Mouse (Mus musculus) forebrain, embryonic 16.5 days (tissue): Measurements from ENCODE around the gene Arpp21. TPM values are rescaled to one million over a fixed set of nuclear protein-coding genes. Genes with fewer than 3 reads are reported as not detected.

Experiments
- ATAC-seq: fragments of 200-750 bp; cut with Nextera tagmentation; 2 replicates; pipeline ENCODE4 v1.8.0; 2017; ENCODE audit warnings: mild to moderate bottlenecking, moderate library complexity
- H3K27ac ChIP-seq: fragments of 300-500 bp; sonication (generic); 2 replicates; pipeline ENCODE4 v1.5.1; 2014; ENCODE audit warnings: low read length, control low read depth
- H3K27me3 ChIP-seq: fragments of 300-500 bp; sonication (generic); replicated peaks from 2 replicates; pipeline ENCODE4 v1.6.1; 2014; ENCODE audit warnings: low read length; ENCODE audit not compliant: control insufficient read depth, insufficient read depth
- H3K36me3 ChIP-seq: fragments of 300-500 bp; sonication (generic); 2 replicates; pipeline ENCODE4 v1.6.1; 2014; ENCODE audit not compliant: control insufficient read depth, insufficient read depth
- H3K4me1 ChIP-seq: fragments of 300-500 bp; sonication (generic); replicated peaks from 2 replicates; pipeline ENCODE4 v1.6.1; 2014; ENCODE audit warnings: low read length; ENCODE audit not compliant: control insufficient read depth, insufficient read depth
- H3K4me2 ChIP-seq: fragments of 300-500 bp; sonication (generic); 2 replicates; pipeline ENCODE4 v1.6.1; 2014; ENCODE audit warnings: mild to moderate bottlenecking, low read length, control low read depth
- H3K4me3 ChIP-seq: fragments of 300-500 bp; sonication (generic); replicated peaks from 2 replicates; pipeline ENCODE4 v1.5.1; 2014; ENCODE audit warnings: mild to moderate bottlenecking, low read length, control low read depth
- H3K9ac ChIP-seq: fragments of 300-500 bp; sonication (generic); replicated peaks from 2 replicates; pipeline ENCODE4 v1.6.1; 2014; ENCODE audit warnings: low read depth, low read length, control low read depth
- H3K9me3 ChIP-seq: fragments of 300-500 bp; sonication (generic); 2 replicates; pipeline ENCODE4 v1.6.1; 2016; ENCODE audit warnings: low read length; ENCODE audit not compliant: control insufficient read depth
- WGBS: fragments of 180-500 bp; shearing (Covaris S2); extraction: QIAGEN DNeasy Blood & Tissue Kit; methylation state at CpG from one replicate; pipeline ENCODE4 v1.1.7; 2014; 5-methylcytosine and 5-hydroxymethylcytosine counted together
- polyA plus RNA-seq: library from polyadenylated mRNA; unstranded; fragments of >200 nt; fragmentation: Nextera tagmentation; extraction: Ambion mirVana; gene quantifications from 2 replicates; pipeline ENCODE4 v1.2.1, GENCODE M21; 2015

The Arpp21 gene
- 81.2 and 115 TPM in 2 replicates for polyA plus RNA-seq

GRCm38 (mm10) chr9:112235696-112236397 is at the start of gene Arpp21:
Arpp21 (minus strand) TSS chr9:112235938.
- WGBS: 10% methylated on average over 16 of the region's 16 CpGs
- Histone ChIP-seq H3K9me3 (no peaks in the 10 kb centered on the region), H3K4me3 (peak within 1 kb of the TSS; percentile 58), H3K27me3 (no peaks in the 10 kb centered on the region), H3K27ac (peak within 1 kb of the TSS; percentile 96), H3K9ac (peak within 1 kb of the TSS; percentile 97), H3K36me3 (no peaks in the 10 kb centered on the region), H3K4me2 (peak within 1 kb of the TSS; percentile 66), H3K4me1 (peaks cover 9% of the 10 kb centered on the region; the same call in 1 of the 2 replicates)
- ATAC-seq: peak; percentile 60

GRCm38 (mm10) chr9:112272426-112272969 is 36.8 kb upstream of the Arpp21 start:
- Histone ChIP-seq H3K4me3 (no peak overlapping the region), H3K9me3 (no peaks in the 10 kb centered on the region), H3K27me3 (no peaks in the 10 kb centered on the region), H3K27ac (no peak overlapping the region), H3K4me1 (no peaks in the 10 kb centered on the region), H3K9ac (no peak overlapping the region), H3K36me3 (no peaks in the 10 kb centered on the region), H3K4me2 (no peak overlapping the region)
- 70% methylated on average over 8 of the region's 8 CpGs for WGBS
- ATAC-seq: no peak

- WGBS: 27% methylated on average over 4 of the region's 4 CpGs
- H3K27me3 ChIP-seq: no peaks in the 10 kb centered on the region
- no peak for ATAC-seq
- H3K9ac ChIP-seq: no peak overlapping the region
- no peak overlapping the region for H3K4me2 ChIP-seq
- no peaks in the 10 kb centered on the region for H3K9me3 ChIP-seq
- H3K27ac ChIP-seq: no peak overlapping the region
- no peaks in the 10 kb centered on the region for H3K36me3 ChIP-seq
- H3K4me1 ChIP-seq: peaks cover 6% of the 10 kb centered on the region
- H3K4me3 ChIP-seq: no peak overlapping the region
These were observed 29.4 kb upstream of the Arpp21 start for GRCm38 (mm10) chr9:112264982-112265641.

- Histone ChIP-seq H3K4me2 (no peak overlapping the region), H3K9ac (no peak overlapping the region), H3K27me3 (no peaks in the 10 kb centered on the region), H3K4me1 (peaks cover 6% of the 10 kb centered on the region), H3K9me3 (no peaks in the 10 kb centered on the region), H3K4me3 (no peak overlapping the region), H3K27ac (peak overlapping the region; percentile 27; the same call in 1 of the 2 replicates), H3K36me3 (no peaks in the 10 kb centered on the region)
- ATAC-seq: no peak; the same call in none of the 2 replicates
- 63% methylated on average over 16 of the region's 16 CpGs for WGBS
These were observed 26.5 kb upstream of the Arpp21 start for GRCm38 (mm10) chr9:112261986-112262901.

- no peaks in the 10 kb centered on the region for H3K27me3 ChIP-seq
- no peaks in the 10 kb centered on the region for H3K36me3 ChIP-seq
- H3K4me1 ChIP-seq: peaks cover 6% of the 10 kb centered on the region
- no peak overlapping the region for H3K4me3 ChIP-seq
- 56% methylated on average over 2 of the region's 2 CpGs for WGBS
- H3K4me2 ChIP-seq: no peak overlapping the region
- no peak for ATAC-seq
- H3K27ac ChIP-seq: peak overlapping the region; percentile 62
- H3K9ac ChIP-seq: no peak overlapping the region
- no peaks in the 10 kb centered on the region for H3K9me3 ChIP-seq
These were observed 25.8 kb upstream of the Arpp21 start for GRCm38 (mm10) chr9:112261556-112261955.

- H3K27me3 ChIP-seq: no peaks in the 10 kb centered on the region
- H3K4me1 ChIP-seq: peaks cover 6% of the 10 kb centered on the region
- no peak overlapping the region for H3K27ac ChIP-seq
- 79% methylated on average over 2 of the region's 2 CpGs for WGBS
- H3K36me3 ChIP-seq: no peaks in the 10 kb centered on the region
- no peak overlapping the region for H3K4me3 ChIP-seq
- no peak for ATAC-seq
- H3K9ac ChIP-seq: no peak overlapping the region
- H3K4me2 ChIP-seq: no peak overlapping the region
- no peaks in the 10 kb centered on the region for H3K9me3 ChIP-seq
These were observed 25.0 kb upstream of the Arpp21 start for GRCm38 (mm10) chr9:112260696-112261095.

- no peak overlapping the region for H3K4me2 ChIP-seq
These were observed 22.8 kb upstream of the Arpp21 start for GRCm38 (mm10) chr9:112258560-112258959.

GRCm38 (mm10) chr9:112255971-112256370 is 20.2 kb upstream of the Arpp21 start:
- Histone ChIP-seq H3K4me2 (no peak overlapping the region), H3K9ac (no peak overlapping the region), H3K27me3 (no peaks in the 10 kb centered on the region), H3K4me1 (no peaks in the 10 kb centered on the region), H3K36me3 (no peaks in the 10 kb centered on the region), H3K27ac (no peak overlapping the region), H3K9me3 (no peaks in the 10 kb centered on the region), H3K4me3 (no peak overlapping the region)
- 59% methylated on average over 2 of the region's 2 CpGs for WGBS
- ATAC-seq: no peak

More at GRCm38 (mm10) chr9:112258560-112258959, 22.8 kb upstream of the Arpp21 start:
- no peak overlapping the region for H3K27ac ChIP-seq
- WGBS: 76% methylated on average over 1 of the region's 1 CpGs
- no peak overlapping the region for H3K4me3 ChIP-seq
- H3K9ac ChIP-seq: no peak overlapping the region
- no peaks in the 10 kb centered on the region for H3K36me3 ChIP-seq
- no peaks in the 10 kb centered on the region for H3K9me3 ChIP-seq
- H3K4me1 ChIP-seq: peaks cover 6% of the 10 kb centered on the region
- H3K27me3 ChIP-seq: no peaks in the 10 kb centered on the region
- ATAC-seq: no peak
